Mouse (Mus musculus): Measurements from ENCODE around the gene Abca7. TPM values are rescaled to one million over a fixed set of nuclear protein-coding genes. Genes with fewer than 3 reads are reported as not detected.
"Not testable (repeated sequence)": the region's sequence is repeated elsewhere in the genome, so short reads cannot be mapped to it uniquely, and the experiment has no call there.

Abca7 gene
- polyA plus RNA-seq, 1 experiment from 2014 or later = 5.2 TPM

- H3K9me3 ChIP-seq (replicated peaks) = no peaks in the 10 kb centered on the region
- peaks cover 34% of the 10 kb centered on the region for H3K36me3 ChIP-seq
- peaks cover 28% of the 10 kb centered on the region for H3K4me1 ChIP-seq
- H3K4me2 ChIP-seq = no peak overlapping the region
- no peak overlapping the region for H3K9ac ChIP-seq (replicated peaks)
- H3K4me3 ChIP-seq (replicated peaks) = no peak overlapping the region
- no peak for ATAC-seq (ENCODE audit: low FRiP score)
- no peak overlapping the region for H3K27ac ChIP-seq (replicated peaks)
- 93% methylated on average over 5 of the region's 5 CpGs for WGBS
- H3K27me3 ChIP-seq (replicated peaks) = no peaks in the 10 kb centered on the region
These were observed 39.4 kb downstream of the Abca7 start for GRCm38 (mm10) chr10:80035686-80036085.

- H3K27me3 ChIP-seq (replicated peaks) = no peaks in the 10 kb centered on the region
- no peak overlapping the region for H3K4me3 ChIP-seq (replicated peaks)
- H3K4me2 ChIP-seq = no peak overlapping the region
- no peak for ATAC-seq (ENCODE audit: low FRiP score)
- peaks cover 28% of the 10 kb centered on the region for H3K4me1 ChIP-seq
- H3K27ac ChIP-seq (replicated peaks) = no peak overlapping the region
- H3K9me3 ChIP-seq (replicated peaks) = no peaks in the 10 kb centered on the region
- H3K9ac ChIP-seq (replicated peaks) = no peak overlapping the region
- H3K36me3 ChIP-seq = peaks cover 34% of the 10 kb centered on the region
- 93% methylated on average over 13 of the region's 13 CpGs for WGBS
These were observed 40.5 kb downstream of the Abca7 start for GRCm38 (mm10) chr10:80036832-80037231.

DNA sequence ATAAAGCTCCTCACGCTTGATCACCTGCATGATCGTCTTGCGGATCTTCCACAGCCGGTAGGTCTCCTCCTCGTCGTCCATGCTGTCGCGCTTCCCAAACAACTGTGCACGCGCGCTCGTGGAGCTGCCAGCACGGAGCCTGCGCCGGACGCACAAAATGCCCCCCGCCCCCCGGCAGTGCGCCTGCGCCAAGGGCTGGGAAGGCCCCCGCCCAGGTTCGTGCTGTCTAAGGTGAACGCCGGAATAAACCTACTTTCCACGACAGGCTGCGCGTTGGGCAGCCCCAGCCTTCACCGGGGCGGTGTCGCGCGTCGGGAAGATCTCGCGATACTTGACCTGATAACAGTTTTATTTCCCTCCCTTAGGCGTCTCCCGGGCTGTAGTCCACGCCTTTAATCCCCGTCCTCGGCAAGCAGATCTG is 43.3 kb downstream of the Abca7 start, which contains the start of gene Polr2e:
Gene Polr2e (minus strand): TSS at position 237 of the 421 bp plus-strand sequence.
- Histone ChIP-seq H3K4me3 (replicated peaks) (peak within 1 kb of the TSS; percentile 86), H3K27me3 (replicated peaks) (no peaks in the 10 kb centered on the region), H3K36me3 (peaks cover 32% of the 10 kb centered on the region), H3K4me2 (peak within 1 kb of the TSS; percentile 87), H3K9ac (replicated peaks) (peak within 1 kb of the TSS; percentile 84), H3K9me3 (replicated peaks) (no peaks in the 10 kb centered on the region), H3K4me1 (peaks cover 24% of the 10 kb centered on the region), H3K27ac (replicated peaks) (peak within 1 kb of the TSS; percentile 79)
- WGBS = under 1% methylated on average over 40 of the region's 40 CpGs
- peak; percentile 97 for ATAC-seq (ENCODE audit: low FRiP score)

- H3K27me3 ChIP-seq (replicated peaks); H3K9ac ChIP-seq (replicated peaks); H3K4me3 ChIP-seq (replicated peaks); H3K9me3 ChIP-seq (replicated peaks); H3K27ac ChIP-seq (replicated peaks); H3K4me2 ChIP-seq; ATAC-seq (ENCODE audit: low FRiP score): not testable (repeated sequence)
- peaks cover 15% of the 10 kb centered on the region for H3K36me3 ChIP-seq
- 86% methylated on average over 8 of the region's 8 CpGs for WGBS
- H3K4me1 ChIP-seq = peaks cover 24% of the 10 kb centered on the region
These were observed 45.2 kb downstream of the Abca7 start for GRCm38 (mm10) chr10:80041409-80042060.

DNA sequence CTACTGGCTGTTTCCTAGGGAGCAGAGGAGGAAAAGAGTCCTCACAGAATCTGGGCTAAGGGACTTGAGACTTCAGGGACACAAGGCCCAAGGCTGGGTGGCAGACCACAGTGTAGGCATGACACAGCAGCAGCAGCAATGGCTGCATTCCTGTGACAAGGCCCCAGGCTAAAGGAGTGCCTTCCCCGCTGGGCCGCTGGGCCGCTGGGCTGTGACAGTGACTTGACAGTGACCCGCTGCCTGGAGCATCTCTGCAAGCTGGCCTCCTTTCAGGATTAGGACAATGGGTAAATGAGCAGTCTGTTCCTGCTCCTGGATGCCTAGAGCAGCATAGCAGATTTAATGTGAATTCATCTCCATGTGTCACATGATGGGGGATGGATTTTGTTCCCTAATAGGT is 47.8 kb downstream of the Abca7 start:
- Histone ChIP-seq H3K36me3 (no peaks in the 10 kb centered on the region), H3K9me3 (replicated peaks) (no peaks in the 10 kb centered on the region), H3K9ac (replicated peaks) (no peak overlapping the region), H3K4me2 (no peak overlapping the region), H3K4me1 (peaks cover 9% of the 10 kb centered on the region), H3K27ac (replicated peaks) (peak overlapping the region; percentile 9; the same call in 1 of the 2 replicates), H3K27me3 (replicated peaks) (no peaks in the 10 kb centered on the region), H3K4me3 (replicated peaks) (no peak overlapping the region)
- 17% methylated on average over 4 of the region's 4 CpGs for WGBS
- no peak for ATAC-seq (ENCODE audit: low FRiP score)

GRCm38 (mm10) chr10:80045364-80045763 is 49.1 kb downstream of the Abca7 start:
- not testable (repeated sequence) for H3K4me2 ChIP-seq; H3K4me3 ChIP-seq (replicated peaks); ATAC-seq (ENCODE audit: low FRiP score); H3K36me3 ChIP-seq; H3K4me1 ChIP-seq; H3K27ac ChIP-seq (replicated peaks); H3K9me3 ChIP-seq (replicated peaks); H3K9ac ChIP-seq (replicated peaks); H3K27me3 ChIP-seq (replicated peaks)
- 80% methylated on average over 3 of the region's 4 CpGs for WGBS

GRCm38 (mm10) chr10:80045766-80046165 is 49.5 kb downstream of the Abca7 start:
- no peak for ATAC-seq (ENCODE audit: low FRiP score)
- no peak overlapping the region for H3K4me3 ChIP-seq (replicated peaks)
- peaks cover 4% of the 10 kb centered on the region; the same call in 1 of the 2 replicates for H3K4me1 ChIP-seq
- no peaks in the 10 kb centered on the region for H3K36me3 ChIP-seq
- H3K27ac ChIP-seq (replicated peaks) = no peak overlapping the region
- no peak overlapping the region for H3K9ac ChIP-seq (replicated peaks)
- H3K9me3 ChIP-seq (replicated peaks) = no peaks in the 10 kb centered on the region
- 74% methylated on average over 5 of the region's 5 CpGs for WGBS
- no peaks in the 10 kb centered on the region for H3K27me3 ChIP-seq (replicated peaks)
- no peak overlapping the region for H3K4me2 ChIP-seq

- Histone ChIP-seq H3K36me3 (no peaks in the 10 kb centered on the region), H3K27ac (replicated peaks) (no peak within 1 kb of the TSS), H3K9ac (replicated peaks) (no peak within 1 kb of the TSS), H3K4me1 (peaks cover 4% of the 10 kb centered on the region; the same call in 1 of the 2 replicates), H3K27me3 (replicated peaks) (no peaks in the 10 kb centered on the region), H3K4me3 (replicated peaks) (no peak within 1 kb of the TSS), H3K4me2 (no peak within 1 kb of the TSS), H3K9me3 (replicated peaks) (no peaks in the 10 kb centered on the region)
- WGBS = 34% methylated on average over 9 of the region's 9 CpGs
- ATAC-seq (ENCODE audit: low FRiP score) = no peak
These were observed 50.8 kb downstream of the Abca7 start, which contains the start of gene Gpx4 for GRCm38 (mm10) chr10:80047041-80047565. Gpx4 (plus strand) TSS chr10:80047166.

GRCm38 (mm10) chr10:80048396-80048795 is 52.1 kb downstream of the Abca7 start:
- peaks cover 8% of the 10 kb centered on the region for H3K4me1 ChIP-seq
- H3K27ac ChIP-seq (replicated peaks) = no peak overlapping the region
- no peak overlapping the region for H3K9ac ChIP-seq (replicated peaks)
- H3K27me3 ChIP-seq (replicated peaks) = no peaks in the 10 kb centered on the region
- WGBS = 8% methylated on average over 5 of the region's 5 CpGs
- no peak overlapping the region for H3K4me2 ChIP-seq
- H3K4me3 ChIP-seq (replicated peaks) = no peak overlapping the region
- no peaks in the 10 kb centered on the region for H3K9me3 ChIP-seq (replicated peaks)
- H3K36me3 ChIP-seq = no peaks in the 10 kb centered on the region
- no peak for ATAC-seq (ENCODE audit: low FRiP score)

GRCm38 (mm10) chr10:80048834-80049233 is 52.5 kb downstream of the Abca7 start:
- no peak overlapping the region for H3K9ac ChIP-seq (replicated peaks)
- no peak overlapping the region for H3K27ac ChIP-seq (replicated peaks)
- H3K4me2 ChIP-seq = no peak overlapping the region
- WGBS = 59% methylated on average over 3 of the region's 3 CpGs
- no peaks in the 10 kb centered on the region for H3K36me3 ChIP-seq
- ATAC-seq (ENCODE audit: low FRiP score) = no peak
- no peaks in the 10 kb centered on the region for H3K27me3 ChIP-seq (replicated peaks)
- H3K4me3 ChIP-seq (replicated peaks) = no peak overlapping the region
- H3K9me3 ChIP-seq (replicated peaks) = no peaks in the 10 kb centered on the region
- H3K4me1 ChIP-seq = peaks cover 8% of the 10 kb centered on the region

DNA sequence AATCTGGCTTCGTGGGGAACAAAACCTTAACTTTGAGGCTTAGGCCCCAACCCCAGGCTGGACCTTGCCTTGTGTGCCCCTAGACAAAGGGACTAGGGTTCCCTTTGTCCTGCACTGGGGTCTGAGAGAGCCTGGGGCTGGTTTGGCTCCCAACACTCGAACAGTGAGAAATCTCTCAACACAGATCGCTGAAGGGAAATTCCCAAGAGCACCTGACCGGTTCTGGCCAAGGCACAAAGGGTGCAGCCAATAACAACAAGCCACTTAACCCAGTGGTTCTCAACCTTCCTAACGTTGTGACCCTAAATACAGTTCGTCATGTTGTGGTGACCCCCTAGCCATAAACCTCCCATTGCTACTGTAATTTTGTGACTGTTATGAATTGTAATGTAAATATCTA is 54.0 kb downstream of the Abca7 start:
- Histone ChIP-seq H3K4me1 (peaks cover 18% of the 10 kb centered on the region), H3K27me3 (replicated peaks) (no peaks in the 10 kb centered on the region), H3K9ac (replicated peaks) (no peak overlapping the region), H3K36me3 (no peaks in the 10 kb centered on the region), H3K4me3 (replicated peaks) (no peak overlapping the region), H3K9me3 (replicated peaks) (no peaks in the 10 kb centered on the region), H3K27ac (replicated peaks) (no peak overlapping the region), H3K4me2 (no peak overlapping the region)
- no peak for ATAC-seq (ENCODE audit: low FRiP score)
- 16% methylated on average over 6 of the region's 6 CpGs for WGBS

DNA sequence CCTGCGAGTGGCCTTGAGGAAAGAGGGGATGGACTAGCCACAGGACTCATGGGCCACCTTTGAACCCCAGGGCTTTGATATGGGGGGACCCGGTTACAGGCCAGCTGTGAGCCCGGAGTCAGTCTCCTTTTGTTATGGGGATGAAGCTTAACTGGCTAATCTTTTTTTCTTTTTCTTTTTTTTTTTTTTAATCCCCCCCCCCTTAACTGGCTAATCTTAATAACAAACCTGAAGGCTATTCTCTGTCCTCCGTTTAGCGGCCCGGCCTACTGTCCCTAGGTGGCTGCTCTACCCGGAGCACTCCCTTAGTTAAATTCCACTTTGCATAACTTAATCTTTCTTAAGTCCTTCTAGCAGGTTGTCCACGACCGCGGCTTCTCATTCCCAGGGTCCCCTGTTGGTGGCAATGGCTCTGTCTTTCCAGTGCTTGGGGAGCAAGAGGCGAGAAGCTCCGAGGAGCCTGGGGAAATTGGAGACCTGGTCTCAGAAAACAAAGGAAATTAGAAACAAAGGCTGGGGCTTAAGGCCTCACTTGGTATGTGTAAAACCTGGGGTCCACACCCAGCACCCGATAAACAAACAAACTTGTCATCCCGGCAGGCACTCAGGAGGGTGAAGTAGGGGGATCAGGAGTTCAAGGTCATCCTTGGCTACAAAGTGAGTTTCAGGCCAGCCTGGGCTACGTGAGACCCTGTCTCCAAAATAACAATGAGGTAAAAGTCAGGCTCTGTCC is 54.8 kb downstream of the Abca7 start:
- 20% methylated on average over 15 of the region's 15 CpGs for WGBS
- no peak overlapping the region for H3K9ac ChIP-seq (replicated peaks)

More for the DNA sequence above, 54.8 kb downstream of the Abca7 start:
- H3K27ac ChIP-seq (replicated peaks) = no peak overlapping the region
- no peak overlapping the region for H3K4me3 ChIP-seq (replicated peaks)
- H3K36me3 ChIP-seq = peaks cover 6% of the 10 kb centered on the region
- H3K4me2 ChIP-seq = no peak overlapping the region
- ATAC-seq (ENCODE audit: low FRiP score) = no peak
- no peaks in the 10 kb centered on the region for H3K27me3 ChIP-seq (replicated peaks)
- peaks cover 26% of the 10 kb centered on the region for H3K4me1 ChIP-seq
- no peaks in the 10 kb centered on the region for H3K9me3 ChIP-seq (replicated peaks)

Measured in neural tube, embryonic 15.5 days (tissue).